Mouse (Mus musculus) C2C12 (cell line): ENCODE measurements around the gene Mmp15.

Experiments used
- CTCF ChIP-seq: IDR thresholded peaks from one replicate; pipeline ENCODE4 v1.5.1; 2011; ENCODE audit not compliant: control insufficient read depth, insufficient read depth, insufficient read length
- MAX ChIP-seq: IDR thresholded peaks from one replicate; pipeline ENCODE4 v1.6.1; 2011; ENCODE audit warnings: mild to moderate bottlenecking, control low read depth
- MYOD1 ChIP-seq: IDR thresholded peaks from one replicate; pipeline ENCODE4 v1.6.1; 2011; ENCODE audit warnings: low read depth; ENCODE audit not compliant: control insufficient read depth, insufficient read length
- MYOG ChIP-seq: IDR thresholded peaks from one replicate; pipeline ENCODE4 v1.6.1; 2011; ENCODE audit not compliant: control insufficient read depth, insufficient read length; ENCODE audit errors: extremely low read depth
- USF1 ChIP-seq: IDR thresholded peaks from one replicate; pipeline ENCODE4 v1.6.1; 2011; ENCODE audit warnings: low read depth, mild to moderate bottlenecking, control low read depth, moderate library complexity

GRCm38 (mm10) chr8:95373389-95374002 is 21.4 kb downstream of the Mmp15 start:
- TF ChIP-seq CTCF (no peak), MYOD1 (no peak), USF1 (no peak), MAX (no peak), MYOG (no peak)
